Mouse (Mus musculus) kidney, postnatal 25 days (tissue): ENCODE measurements around the gene Gm45521.
A peak's percentile ranks its signal among the peaks of the same experiment; 100 is the strongest.

Source experiments
- DNase-seq, 2 experiments: peaks; one replicate each; pipeline ENCODE4 v3.0.0; 2021; ENCODE audit warnings: mixed read lengths in 2 of 2

Gm45521 gene

DNA sequence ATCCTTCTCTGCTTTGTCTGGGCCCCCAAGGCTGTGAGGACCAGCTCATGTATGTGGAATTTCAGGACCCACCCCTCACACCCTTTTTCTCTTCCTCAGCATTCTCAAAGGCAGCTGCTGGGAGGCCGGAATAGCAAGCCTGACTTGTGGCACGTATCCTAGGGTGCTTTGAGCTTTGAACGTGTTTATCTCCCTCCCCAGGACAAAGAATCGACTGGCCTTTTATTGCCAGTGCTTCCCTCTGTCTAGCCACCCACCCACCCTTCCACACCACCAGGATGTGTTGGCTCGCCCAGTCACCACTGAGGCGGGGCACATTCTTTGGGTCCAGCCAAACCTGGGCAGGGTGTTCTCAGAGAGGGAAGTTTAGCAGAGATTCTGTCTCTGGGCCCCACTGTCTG is 3.0 kb upstream of the Gm45521 start:
- DNase-seq: no peak

- DNase-seq: no peak
Measured at GRCm38 (mm10) chr14:7956427-7956826, 661 bp upstream of the Gm45521 start.

DNA sequence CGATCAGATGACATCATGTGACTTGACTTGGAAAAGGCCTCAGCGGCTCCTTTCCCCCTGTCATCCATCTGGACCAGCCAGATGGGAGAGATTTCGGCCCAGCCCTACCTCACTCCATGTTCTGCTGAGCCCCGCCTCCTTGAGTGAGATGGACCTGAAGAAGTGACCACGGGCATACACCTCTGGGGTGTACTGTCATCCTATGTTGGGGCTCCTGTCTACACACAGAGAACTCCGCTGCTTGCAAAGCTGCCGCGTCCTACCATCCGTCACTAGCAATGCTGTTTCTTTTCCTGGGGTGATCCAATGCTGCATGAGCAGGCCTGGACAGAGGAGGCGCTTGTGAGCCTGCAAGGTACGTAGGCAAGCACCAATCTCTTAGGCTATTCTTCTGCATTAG is 3.5 kb downstream of the Gm45521 start:
- no peak for DNase-seq

DNA sequence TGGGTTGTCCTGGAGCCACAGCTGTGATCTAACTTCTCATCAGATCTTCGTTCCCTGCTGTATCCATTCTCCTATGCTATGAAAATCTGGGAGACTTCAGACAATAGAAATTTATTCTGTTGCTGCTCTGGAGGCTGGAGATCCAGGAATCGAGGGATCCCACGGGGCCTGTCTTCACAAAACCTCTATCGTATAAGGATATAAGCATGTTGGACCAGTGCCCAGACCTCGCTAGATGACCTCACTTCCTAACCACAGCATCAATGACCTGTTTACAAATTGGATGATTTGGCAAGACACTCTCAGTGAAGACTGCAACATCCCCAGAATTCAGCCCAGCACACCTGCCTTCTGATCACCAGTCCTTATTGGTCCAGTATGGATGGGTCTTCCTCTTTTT is 4.6 kb downstream of the Gm45521 start:
- DNase-seq: no peak

DNA sequence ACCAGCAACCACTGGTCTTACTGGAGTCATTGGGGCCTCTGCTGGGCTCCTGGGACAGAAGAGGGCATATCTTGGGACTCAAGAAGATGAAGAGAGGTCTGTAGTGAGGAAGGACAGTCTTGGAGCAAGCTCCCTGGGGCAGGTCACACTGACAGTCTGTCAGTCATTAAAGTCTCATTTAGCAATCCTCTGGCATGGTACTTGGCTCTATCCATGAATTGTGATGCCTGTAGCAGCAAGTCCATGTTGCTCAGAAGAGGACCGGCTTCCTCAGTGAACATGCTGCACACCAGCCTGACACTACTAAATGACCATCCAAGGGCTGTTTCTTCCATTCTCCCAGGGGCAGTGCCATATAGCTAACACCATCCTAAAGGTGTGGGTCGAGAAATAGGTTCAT is 5.5 kb downstream of the Gm45521 start:
- DNase-seq: no peak

- no peak for DNase-seq
Measured at GRCm38 (mm10) chr14:7963160-7963559, 6.1 kb downstream of the Gm45521 start.

- peak; percentile 56 to 86 for DNase-seq
Measured at GRCm38 (mm10) chr14:7964219-7964889, 7.3 kb downstream of the Gm45521 start.

DNA sequence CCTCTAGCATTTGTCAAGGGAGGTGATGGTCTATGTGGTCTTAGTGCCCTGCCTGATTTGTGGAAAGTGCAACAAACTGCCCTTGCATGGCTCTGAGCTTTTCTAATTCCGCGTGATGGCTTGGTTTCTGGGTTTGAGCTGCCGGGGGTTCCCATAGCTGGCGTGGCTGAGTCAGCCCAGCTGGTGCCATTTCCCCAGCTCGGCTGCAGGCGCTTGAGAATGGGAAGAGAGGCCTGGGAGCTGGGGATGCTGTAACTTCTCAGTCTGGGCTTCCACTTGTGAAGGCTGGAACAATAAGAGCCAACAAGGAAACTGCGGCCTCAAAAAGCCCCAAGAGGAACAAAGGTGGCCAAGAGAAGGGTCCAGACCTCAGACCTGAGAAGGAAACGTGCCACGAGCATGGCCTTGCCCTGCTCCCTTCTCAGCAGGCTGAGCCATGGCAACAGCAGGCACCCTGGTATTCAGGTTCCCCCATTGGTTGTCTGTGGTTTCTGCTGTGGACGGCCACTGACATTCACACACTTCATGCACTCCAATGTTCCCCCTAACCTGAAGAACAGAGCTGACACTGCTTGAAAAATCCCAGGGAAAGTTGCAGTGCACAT is 14.9 kb downstream of the Gm45521 start:
- DNase-seq: no peak

- no peak for DNase-seq
Measured at GRCm38 (mm10) chr14:7974643-7975042, 17.6 kb downstream of the Gm45521 start.

GRCm38 (mm10) chr14:7975177-7975576 is 18.1 kb downstream of the Gm45521 start:
- no peak for DNase-seq

DNA sequence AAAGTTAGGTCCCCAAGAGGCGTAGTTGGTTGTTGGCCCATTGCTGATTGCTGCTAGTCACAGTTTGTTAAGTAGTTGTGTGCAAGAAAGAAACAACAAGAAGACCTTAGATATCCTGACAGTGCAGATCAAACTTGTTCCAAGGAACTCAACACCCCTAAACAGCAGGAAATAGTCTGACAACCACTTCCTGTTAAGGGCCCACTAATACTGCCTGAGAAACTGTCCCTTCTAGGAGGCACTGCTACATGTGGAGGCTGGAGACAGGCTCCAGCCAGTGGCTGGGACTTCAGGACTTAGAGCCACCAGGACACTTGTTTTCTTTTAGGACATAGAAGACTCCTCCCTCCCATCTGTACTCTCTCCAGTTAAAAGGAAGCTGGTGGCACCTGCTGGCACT is 20.4 kb downstream of the Gm45521 start:
- DNase-seq: no peak

DNA sequence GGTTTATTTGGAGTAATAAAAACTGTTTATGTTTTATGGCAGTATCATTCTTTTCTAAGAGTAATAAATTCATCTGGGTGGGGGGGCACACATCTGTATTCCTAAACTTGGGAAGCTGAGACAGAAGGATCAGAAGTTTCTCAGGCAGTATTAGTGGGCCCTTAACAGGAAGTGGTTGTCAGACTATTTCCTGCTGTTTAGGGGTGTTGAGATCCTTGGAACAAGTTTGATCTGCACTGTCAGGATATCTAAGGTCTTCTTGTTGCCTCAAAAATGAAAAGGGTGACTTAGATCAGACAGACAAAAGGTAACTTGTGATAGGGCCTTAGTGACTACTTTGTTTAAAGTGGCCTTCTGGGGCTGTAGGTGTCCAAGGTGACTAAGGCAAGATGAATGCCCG is 21.1 kb downstream of the Gm45521 start:
- no peak for DNase-seq

DNA sequence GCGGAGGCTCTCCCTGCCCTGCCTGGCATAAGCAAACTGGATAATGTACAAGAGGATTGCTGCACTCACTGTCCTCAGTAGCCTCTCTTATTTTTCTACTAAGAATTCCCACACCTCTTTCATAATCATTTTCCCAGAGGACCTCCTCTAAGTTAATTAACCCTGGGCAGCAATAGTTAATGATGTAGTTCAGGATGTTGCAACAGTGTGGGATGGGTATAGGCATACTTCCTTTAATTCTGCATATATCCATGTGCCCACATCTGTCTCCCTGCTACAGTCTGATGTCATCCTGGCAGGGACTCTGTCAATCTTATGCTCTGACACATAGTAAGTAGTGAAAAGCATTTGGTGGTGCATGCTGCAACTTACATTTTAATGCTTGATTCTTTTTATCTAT is 24.1 kb downstream of the Gm45521 start:
- no peak for DNase-seq

GRCm38 (mm10) chr14:7986913-7987312 is 29.8 kb downstream of the Gm45521 start:
- DNase-seq: no peak

GRCm38 (mm10) chr14:7989371-7989770 is 32.3 kb downstream of the Gm45521 start:
- no peak for DNase-seq

GRCm38 (mm10) chr14:7989961-7990360 is 32.9 kb downstream of the Gm45521 start:
- no peak for DNase-seq

DNA sequence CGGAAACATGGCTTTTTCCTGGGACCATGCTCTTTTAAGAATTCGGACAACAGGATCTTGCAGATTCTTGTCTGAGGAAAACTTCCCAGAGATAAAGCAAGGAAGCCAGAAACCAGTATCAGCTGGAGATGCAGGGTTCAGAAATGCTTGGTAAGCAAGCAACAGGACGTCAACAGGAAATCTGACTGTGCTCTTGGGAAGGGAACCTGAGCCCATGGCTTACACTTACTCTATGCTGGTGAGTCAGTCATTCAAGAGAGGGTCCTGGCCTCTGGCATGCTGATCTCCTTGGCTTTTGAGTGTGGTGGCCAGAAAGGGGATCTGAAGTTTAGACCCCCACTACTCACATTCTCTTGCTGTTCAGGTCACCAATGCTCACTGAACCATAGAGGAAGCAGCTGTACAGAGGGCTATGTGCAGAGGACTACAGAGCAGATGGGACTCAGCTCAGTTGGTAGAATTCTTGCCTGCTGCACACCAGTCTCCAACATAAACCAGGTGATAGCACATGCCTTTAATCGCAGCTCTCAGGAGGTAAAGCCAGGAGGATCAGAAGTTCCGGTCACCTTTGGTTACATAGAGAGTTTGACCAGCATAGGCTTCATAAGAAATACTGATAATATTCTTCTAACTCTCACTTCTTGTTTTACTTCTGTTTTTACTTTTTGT is 34.2 kb downstream of the Gm45521 start:
- DNase-seq: no peak

DNA sequence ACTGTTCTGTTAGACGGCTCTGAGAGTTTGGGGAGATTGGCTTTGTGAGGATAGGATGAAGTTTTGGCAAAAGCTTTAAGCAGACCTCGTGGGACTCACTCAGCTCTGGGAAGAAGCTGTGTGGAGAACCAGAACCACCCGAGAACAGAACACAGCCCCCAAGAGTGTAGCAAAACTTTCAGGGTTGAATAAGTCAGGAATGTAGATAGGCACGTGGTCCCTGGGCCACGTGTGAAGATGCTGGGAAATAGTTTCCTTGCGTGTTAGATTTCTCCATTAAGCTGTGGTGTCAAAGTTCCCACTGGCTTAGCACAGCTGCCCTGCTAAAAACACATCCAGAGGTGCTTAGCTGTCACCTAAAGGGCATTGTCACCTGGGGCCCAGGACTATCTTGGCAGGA is 35.1 kb downstream of the Gm45521 start:
- no peak for DNase-seq

GRCm38 (mm10) chr14:7994271-7994767 is 37.2 kb downstream of the Gm45521 start, which contains the start of gene Dnase1l3:
Gene Dnase1l3 (minus strand): TSS chr14:7994573.
- peak; percentile 67 to 76 for DNase-seq

DNA sequence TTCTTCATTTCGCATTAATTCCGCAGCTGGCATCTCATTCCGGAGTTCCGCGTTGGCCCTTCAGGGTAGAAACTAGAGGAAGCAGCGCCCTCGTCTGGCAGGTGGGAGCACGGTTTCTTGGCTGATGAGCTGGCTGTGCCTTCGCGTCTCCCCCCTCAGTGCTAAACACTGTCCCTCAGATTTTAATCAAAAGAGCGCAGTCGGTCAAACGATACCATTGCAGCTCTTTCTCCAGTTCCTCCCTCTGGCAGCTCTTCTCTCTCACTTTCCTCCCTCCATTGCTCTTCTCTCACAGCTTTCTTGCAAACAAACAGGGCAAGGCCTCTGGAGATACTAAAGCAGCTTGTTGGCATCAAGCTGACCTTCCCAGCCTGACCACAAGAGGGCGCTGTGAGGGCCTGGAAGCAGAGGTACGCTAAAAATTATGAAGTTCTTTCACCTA is 40.2 kb downstream of the Gm45521 start:
- peak; percentile 90 to 94 for DNase-seq

- peak in 1 of 2 experiments; percentile 11 for DNase-seq
Measured at GRCm38 (mm10) chr14:7999030-7999429, 41.9 kb downstream of the Gm45521 start.

- peak in 1 of 2 experiments; percentile 8 for DNase-seq
Measured at GRCm38 (mm10) chr14:7999435-7999834, 42.3 kb downstream of the Gm45521 start.

DNA sequence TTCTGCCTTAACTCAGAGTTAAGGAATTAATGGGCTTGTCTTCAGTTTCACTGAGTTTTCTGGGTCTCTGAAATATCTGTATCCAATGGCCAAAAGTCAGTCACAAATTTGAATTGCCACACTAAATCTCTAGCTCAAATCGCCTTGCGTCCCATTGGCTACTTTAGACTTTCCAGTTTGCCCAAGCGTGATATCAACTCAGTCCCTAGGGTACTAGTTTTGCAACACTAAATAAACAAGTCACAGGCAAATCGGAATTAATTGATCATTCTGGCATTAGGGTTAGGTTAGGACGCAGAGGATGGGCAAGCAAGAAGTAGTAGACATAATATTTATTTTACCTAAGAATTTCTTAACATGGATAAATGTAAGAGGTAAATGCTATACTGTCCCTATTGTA is 43.2 kb downstream of the Gm45521 start:
- DNase-seq: no peak
